Mouse (Mus musculus) left cerebral cortex, postnatal 25 days (tissue): Measurements from ENCODE around the gene Rassf2. TPM values are rescaled to one million over a fixed set of nuclear protein-coding genes. Genes with fewer than 3 reads are reported as not detected.

Experiments
- DNase-seq, 2 experiments: peaks; one replicate each; pipeline ENCODE4 v3.0.0; 2022; ENCODE audit warnings: low spot score in 2 of 2, mixed read lengths in 1 of 2
- intact Hi-C: fragments of 180-260 bp; cut with DNase I; formaldehyde crosslinking; loops from one replicate; pipeline ENCODE4 v1.15.1; 2025
- total RNA-seq, 2 experiments: library from RNA; stranded (reverse); gene quantifications; 2 replicates each; pipeline ENCODE4 v1.2.3; 2021

Rassf2 gene
- 10 to 100 TPM; 36.1 to 38.7 TPM for total RNA-seq

DNA sequence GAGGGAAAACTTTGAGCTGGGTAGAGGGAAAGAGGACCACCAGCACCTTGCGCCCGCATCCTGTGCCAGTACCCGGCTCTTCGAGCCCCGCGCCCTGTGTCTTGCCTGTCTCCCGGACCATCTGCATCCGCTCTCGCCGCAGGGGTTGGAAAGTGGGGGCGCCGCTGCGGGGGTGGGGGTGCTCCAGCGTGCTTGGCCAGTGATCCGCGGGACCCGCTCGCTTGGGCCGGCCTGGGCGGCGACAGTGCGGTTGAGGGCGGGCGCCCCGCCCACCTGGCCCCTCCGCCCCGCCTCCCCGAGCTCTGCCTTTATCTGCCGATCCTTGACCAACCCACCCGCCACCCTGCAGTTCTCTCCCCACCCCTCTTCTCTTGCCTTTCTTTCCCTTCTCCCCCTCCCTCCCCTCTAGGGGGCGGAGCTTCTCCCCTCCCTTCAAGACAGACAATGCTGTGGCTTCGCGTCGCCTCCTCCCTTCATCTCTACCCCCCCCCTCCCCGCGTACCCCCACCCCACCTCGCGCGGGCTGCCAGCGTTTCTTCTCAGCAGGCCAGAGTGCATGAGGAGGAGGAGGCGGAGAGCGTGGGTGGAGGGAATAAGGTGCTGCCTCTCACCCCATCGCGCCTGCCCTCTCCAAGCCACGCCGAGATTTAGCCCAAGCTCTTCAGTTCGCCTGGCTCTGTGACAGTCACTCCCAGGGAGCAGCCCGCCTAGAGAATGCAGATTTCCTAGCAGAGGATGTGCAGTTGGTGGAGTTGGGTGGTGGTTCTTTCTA lies at the start of gene Rassf2:
Rassf2 (minus strand) TSS at position 613 of the 772 bp plus-strand sequence.
- intact Hi-C loops, result loop anchor here (5.0 kb wide), 1 partner anchor 43 kb away; no protein-coding TSS in a partner anchor
- peak; percentile 70 to 89 for DNase-seq

DNA sequence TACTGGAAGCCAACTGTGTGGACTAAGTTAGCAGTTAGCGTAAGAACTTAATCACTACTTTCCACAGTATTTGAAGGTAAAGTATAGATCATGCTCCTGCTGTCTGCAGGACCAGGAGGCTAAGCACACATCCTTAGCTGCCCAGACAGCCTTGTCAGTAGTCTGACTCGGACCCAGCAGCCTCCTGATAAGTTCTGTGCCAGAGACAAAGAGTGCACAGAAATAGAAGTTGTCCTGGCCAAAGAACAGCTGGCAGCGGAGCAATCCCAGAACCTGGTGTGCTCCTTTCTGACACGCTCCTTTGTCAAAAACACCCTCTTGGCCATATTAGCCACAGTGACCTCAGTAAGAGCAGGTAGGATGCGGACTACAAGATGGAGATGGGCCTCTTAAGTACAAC lies 49.1 kb upstream of the Rassf2 start:
- intact Hi-C loops, result no loop called here
- DNase-seq, result no peak

- no peak for DNase-seq
- intact Hi-C loops, result no loop called here
These were observed 43.0 kb upstream of the Rassf2 start for GRCm38 (mm10) chr2:132073052-132073451.

DNA sequence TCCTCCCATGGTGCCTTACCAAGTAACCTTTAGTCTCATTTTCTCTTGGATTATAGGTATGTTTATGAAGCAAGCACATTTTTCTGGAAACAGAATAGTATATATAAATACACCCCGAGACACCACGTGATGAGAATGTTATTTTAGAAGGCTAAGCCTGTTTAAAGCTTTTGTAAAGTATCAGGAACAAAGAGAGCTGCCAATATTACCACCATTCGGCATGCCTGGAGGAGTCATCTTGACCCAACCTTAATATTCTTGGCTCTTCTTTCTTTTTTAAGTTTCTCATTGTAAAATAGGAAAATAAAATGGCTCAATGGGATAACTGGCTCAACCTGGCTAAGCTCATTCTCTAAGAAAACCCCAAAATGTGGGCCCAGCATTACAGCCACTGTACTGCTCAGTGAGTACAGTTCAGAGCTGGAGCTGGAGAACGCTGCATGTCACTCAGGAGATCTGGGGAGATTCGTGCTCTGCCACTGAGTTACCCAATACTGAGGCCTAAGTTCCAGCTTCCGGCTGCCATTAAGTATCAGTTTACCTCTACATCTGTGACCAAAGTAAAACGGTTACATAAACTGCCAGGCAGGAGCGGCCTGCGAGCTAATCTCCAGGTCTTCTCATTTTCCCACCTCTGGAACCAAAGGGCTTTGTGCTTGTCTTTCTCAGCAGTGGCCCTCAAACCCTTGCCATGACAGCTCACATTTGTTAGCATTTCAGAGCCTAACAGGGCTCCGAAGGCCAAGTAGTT lies 40.1 kb upstream of the Rassf2 start:
- no peak for DNase-seq
- intact Hi-C loops, result no loop called here

- intact Hi-C loops, result no loop called here
- peak in 1 of 2 experiments; percentile 43 for DNase-seq
These were observed 34.2 kb upstream of the Rassf2 start for GRCm38 (mm10) chr2:132064185-132064831.

DNA sequence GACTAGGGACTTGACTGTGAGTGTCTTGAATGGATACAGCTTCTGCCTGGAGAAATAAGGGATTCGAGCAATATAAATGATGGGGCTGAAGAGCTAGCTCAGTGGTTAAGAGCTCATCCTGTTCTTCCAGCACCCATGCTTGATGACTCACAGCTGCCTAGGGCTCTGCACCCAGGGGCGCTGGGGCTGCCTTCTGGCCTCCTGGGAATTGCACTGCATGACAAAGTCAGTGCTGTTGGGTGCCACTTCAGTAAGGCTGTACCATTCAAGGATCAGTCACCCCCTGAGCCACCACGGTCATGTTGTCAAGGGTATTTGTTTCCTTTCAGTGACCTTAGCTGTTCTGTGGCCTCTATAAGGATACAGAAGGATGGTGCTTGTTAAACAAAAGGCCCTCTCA lies 33.7 kb upstream of the Rassf2 start:
- intact Hi-C loops, result no loop called here
- DNase-seq, result no peak

- no peak for DNase-seq
- intact Hi-C loops, result no loop called here
These were observed 31.8 kb upstream of the Rassf2 start for GRCm38 (mm10) chr2:132061884-132062283.

GRCm38 (mm10) chr2:132059919-132060318 lies 29.9 kb upstream of the Rassf2 start:
- peak in 1 of 2 experiments; percentile 65 for DNase-seq
- intact Hi-C loops, result loop anchor here (1.0 to 5.0 kb wide), 2 partner anchors 78 to 238 kb away; no protein-coding TSS in a partner anchor

DNA sequence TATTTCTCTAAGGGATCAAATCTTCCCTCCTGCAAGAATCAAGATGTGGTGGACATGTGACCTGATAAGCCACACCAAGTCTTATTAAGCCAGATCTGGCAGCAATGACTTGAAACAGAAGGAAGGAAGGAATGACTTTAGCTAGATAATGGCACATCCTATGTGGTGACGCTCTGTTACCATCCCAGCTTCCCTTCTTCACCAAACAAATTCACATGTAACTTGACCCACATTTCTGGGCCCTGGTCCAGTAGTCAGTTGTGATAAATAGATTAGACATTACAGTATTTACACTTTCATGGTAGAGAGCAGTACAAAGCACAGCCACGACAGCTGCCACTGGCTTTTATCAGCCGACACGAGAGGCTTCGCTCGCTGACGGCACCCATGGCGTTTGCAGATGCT lies 25.3 kb upstream of the Rassf2 start:
- no peak for DNase-seq
- intact Hi-C loops, result loop anchor here (5.0 kb wide), 1 partner anchor 233 kb away; no protein-coding TSS in a partner anchor

GRCm38 (mm10) chr2:132053824-132054223 lies 23.8 kb upstream of the Rassf2 start:
- DNase-seq, result no peak
- intact Hi-C loops, result no loop called here

DNA sequence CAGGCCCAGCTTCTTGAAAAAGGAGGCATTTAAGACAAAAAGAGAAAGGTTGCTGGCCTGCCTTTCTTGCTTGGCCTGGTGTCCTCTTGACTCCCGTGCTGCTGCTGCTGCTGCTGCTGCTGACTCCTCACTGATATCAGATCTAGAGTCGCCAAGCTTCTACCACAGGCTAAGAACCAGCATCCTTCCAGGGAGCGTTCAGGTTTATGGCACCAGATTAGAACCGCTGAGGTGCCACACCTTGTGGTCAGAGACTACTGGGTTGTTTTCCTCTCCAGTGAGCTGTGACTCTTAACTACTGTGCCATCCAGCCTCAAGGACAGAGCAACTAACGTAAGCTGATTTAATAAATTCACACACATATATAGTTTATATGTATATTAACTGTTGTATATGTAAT lies 21.7 kb upstream of the Rassf2 start:
- no peak for DNase-seq
- intact Hi-C loops, result no loop called here

- intact Hi-C loops, result no loop called here
- no peak for DNase-seq
These were observed 19.9 kb upstream of the Rassf2 start for GRCm38 (mm10) chr2:132049921-132050320.

GRCm38 (mm10) chr2:132049491-132049890 lies 19.4 kb upstream of the Rassf2 start:
- intact Hi-C loops, result no loop called here
- DNase-seq, result no peak

DNA sequence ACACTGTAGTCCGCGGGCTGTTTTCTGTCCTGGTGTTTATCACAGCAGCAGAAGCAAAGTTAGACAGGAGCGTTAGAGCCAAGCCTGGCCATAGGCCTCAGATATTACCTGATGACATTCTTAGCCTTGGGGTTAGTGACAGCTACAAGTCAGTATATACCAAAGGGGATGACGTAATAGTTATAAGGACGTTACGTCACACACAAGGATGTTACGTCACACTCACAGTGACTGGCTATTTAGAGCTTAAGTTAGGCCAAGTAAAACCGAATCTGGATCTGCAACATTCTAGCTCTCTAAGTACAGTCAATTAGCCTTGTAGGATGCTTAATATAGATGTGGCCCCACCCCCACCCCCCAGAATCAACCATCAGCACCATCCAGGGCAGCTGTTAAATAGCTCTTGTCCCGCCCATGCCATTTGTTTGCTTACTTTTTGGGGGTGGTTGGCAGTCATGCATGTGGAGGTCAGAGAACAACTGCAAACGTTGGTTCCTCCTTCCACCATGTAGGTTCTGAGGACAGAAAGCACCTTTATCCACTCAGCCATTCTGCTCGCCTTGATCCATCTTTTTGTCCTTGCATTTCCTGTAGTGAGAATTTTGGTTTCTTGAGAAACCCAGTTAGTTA lies 18.2 kb upstream of the Rassf2 start:
- intact Hi-C loops, result no loop called here
- no peak for DNase-seq

DNA sequence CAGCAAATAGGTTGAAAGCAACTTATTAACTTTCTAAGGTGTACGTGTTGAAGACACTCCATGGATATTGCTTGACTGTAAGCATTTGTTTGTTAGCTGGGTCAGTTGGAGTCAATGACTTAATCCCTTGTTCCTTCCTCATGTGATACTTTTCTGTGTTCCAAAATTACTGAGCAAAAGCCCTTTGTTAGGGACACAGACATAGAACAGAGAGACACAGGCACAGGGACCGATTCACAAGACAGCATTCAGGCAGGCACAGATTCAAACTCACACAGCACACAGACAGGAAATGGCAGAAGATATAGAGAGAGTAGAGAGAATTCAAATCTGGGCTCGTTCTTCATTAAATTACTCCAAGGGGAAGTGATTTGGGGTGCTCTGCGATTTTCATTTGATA lies 17.3 kb upstream of the Rassf2 start:
- DNase-seq, result no peak
- intact Hi-C loops, result no loop called here

- intact Hi-C loops, result no loop called here
- no peak for DNase-seq
These were observed 16.6 kb upstream of the Rassf2 start for GRCm38 (mm10) chr2:132046659-132047058.

GRCm38 (mm10) chr2:132044320-132045274 lies 14.5 kb upstream of the Rassf2 start:
- DNase-seq, result no peak
- intact Hi-C loops, result no loop called here

GRCm38 (mm10) chr2:132043101-132043621 lies 13.1 kb upstream of the Rassf2 start:
- intact Hi-C loops, result no loop called here
- DNase-seq, result peak; percentile 54 to 70

DNA sequence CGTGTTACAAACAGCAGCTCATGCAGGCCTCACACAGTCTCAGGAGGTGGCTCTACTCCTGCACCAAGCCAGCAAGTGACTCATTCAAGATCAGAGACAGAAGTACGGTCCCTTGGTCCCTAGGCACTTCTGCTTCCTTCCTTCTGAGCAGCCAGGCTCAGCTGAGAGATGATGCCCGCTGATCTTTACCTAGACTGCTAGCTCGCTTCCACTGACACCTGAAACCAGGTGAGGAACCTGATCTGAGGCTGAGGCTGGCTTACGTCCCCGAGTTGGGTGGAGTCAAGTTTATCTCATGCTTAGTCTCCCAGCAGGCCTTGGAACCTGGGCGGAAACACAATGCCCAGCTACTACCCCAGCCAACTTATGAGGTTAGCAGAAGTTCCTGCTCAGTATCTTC lies 9.8 kb upstream of the Rassf2 start:
- intact Hi-C loops, result no loop called here
- DNase-seq, result peak in 1 of 2 experiments; percentile 32
